Mouse (Mus musculus): Measurements from ENCODE around the gene C330007P06Rik. TPM values are rescaled to one million over a fixed set of nuclear protein-coding genes. Genes with fewer than 3 reads are reported as not detected.

Gene C330007P06Rik
- polyA plus RNA-seq, 1 experiment from 2014 or later, result 32.9 TPM

DNA sequence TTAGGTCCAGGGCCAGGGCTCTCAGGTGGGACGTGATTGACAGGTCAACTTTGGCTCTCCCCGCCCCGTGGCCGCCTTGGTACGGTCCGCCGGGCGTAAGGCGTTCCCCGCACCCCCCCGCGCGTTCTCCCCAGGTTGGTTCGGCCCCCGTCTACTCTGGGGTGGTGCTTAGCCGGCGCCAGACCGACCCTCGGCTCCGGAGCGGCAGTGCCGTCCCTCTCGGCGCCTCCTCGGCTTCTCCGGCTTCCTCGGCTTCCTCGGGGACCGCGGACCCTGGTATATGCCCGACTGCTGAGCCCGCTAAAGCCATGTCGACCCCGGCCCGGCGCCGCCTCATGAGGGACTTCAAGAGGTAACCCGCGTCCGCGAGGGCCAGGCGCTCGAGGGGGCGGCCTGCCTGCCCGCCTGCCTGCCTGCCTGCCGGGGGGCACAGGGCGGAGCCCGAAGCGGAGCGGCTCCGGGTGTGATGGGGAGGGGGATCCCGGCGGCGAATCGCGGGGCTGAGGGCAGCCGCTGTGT, 326 bp upstream of the C330007P06Rik start:
- no peaks in the 10 kb centered on the region for H3K9me3 ChIP-seq
- peak overlapping the region; percentile 57 for H3K4me2 ChIP-seq
- WGBS, result 20% methylated on average over 51 of the region's 57 CpGs
- no peaks in the 10 kb centered on the region; the same call in 1 of the 2 replicates for H3K4me1 ChIP-seq (replicated peaks)
- H3K27me3 ChIP-seq, result no peaks in the 10 kb centered on the region; the same call in 1 of the 2 replicates
- ATAC-seq (ENCODE audit: insufficient number of reproducible peaks, insufficient read depth, low FRiP score, low TSS enrichment, low read depth), result peak; percentile 93
- peak overlapping the region; percentile 80 for H3K9ac ChIP-seq (replicated peaks)
- H3K36me3 ChIP-seq, result no peaks in the 10 kb centered on the region; the same call in 1 of the 2 replicates
- peak overlapping the region; percentile 85 for H3K27ac ChIP-seq
- H3K4me3 ChIP-seq (replicated peaks), result peak overlapping the region; percentile 62

DNA sequence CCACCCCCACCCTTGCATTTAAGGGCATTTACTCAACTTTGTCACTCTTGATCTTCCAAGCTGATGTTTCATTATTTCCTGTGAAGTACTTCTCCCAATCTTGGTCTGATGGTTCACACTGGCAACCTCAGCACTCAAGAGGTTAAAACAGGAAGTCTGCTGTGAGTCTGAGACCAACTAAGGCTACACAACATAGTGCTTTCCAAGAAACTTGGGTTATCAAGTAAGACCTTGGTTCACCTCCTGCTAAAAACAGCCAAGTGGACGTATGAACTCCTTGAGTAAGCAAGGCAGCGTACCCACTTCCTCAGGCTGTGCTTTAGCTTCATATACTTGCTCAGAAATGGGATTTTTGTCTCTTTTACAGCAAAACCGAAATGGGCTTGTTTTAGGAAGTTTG, 3.5 kb downstream of the C330007P06Rik start:
- Histone ChIP-seq H3K9me3 (no peaks in the 10 kb centered on the region), H3K9ac (replicated peaks) (no peak overlapping the region)

DNA sequence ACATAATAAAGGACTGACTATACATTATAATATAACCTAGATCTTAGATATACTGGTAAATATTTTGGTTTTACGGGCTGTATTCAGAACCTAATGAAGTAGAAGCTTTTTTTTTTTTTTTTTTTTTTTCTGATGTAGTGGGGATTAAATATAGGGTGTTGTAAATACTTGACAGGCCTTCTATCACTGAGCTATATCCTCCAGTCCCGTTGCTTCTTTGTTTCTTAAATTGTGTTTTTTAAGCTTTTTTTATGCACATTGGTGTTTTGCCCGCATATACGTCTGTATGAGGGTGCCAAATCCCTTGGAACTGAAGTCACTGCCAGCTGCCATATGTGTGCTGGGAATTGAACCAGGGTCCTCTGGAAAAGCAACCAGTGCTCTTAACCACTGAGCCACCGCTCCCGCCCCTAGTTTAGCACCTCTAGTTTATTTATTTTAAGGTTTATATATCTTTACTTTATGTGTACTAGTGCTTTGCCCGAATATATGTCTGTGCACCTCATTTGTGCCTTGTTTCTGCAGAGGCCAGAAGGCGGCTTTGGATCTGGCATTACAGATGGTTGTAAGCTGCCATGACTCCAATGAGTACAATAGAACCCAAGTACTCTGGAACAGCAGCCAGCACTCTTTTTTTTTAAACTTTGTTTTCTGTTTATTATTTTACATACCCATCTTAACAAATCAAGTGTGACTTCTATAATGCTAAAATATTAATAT, 9.1 kb downstream of the C330007P06Rik start:
- Histone ChIP-seq H3K4me1 (replicated peaks) (peaks cover 5% of the 10 kb centered on the region; the same call in 1 of the 2 replicates), H3K9me3 (no peaks in the 10 kb centered on the region), H3K36me3 (no peaks in the 10 kb centered on the region), H3K4me3 (replicated peaks) (peak overlapping the region; percentile 47), H3K27ac (no peak overlapping the region), H3K9ac (replicated peaks) (no peak overlapping the region), H3K27me3 (no peaks in the 10 kb centered on the region), H3K4me2 (peak overlapping the region; percentile 37)
- WGBS, result 55% methylated on average over 8 of the region's 8 CpGs
- no peak for ATAC-seq (ENCODE audit: insufficient number of reproducible peaks, insufficient read depth, low FRiP score, low TSS enrichment, low read depth)

More for the DNA sequence above, 3.5 kb downstream of the C330007P06Rik start:
- 74% methylated on average over 3 of the region's 3 CpGs for WGBS
- Histone ChIP-seq H3K4me2 (no peak overlapping the region), H3K27ac (no peak overlapping the region), H3K27me3 (no peaks in the 10 kb centered on the region; the same call in 1 of the 2 replicates), H3K4me1 (replicated peaks) (no peaks in the 10 kb centered on the region; the same call in 1 of the 2 replicates), H3K4me3 (replicated peaks) (no peak overlapping the region), H3K36me3 (no peaks in the 10 kb centered on the region)
- no peak for ATAC-seq (ENCODE audit: insufficient number of reproducible peaks, insufficient read depth, low FRiP score, low TSS enrichment, low read depth)

DNA sequence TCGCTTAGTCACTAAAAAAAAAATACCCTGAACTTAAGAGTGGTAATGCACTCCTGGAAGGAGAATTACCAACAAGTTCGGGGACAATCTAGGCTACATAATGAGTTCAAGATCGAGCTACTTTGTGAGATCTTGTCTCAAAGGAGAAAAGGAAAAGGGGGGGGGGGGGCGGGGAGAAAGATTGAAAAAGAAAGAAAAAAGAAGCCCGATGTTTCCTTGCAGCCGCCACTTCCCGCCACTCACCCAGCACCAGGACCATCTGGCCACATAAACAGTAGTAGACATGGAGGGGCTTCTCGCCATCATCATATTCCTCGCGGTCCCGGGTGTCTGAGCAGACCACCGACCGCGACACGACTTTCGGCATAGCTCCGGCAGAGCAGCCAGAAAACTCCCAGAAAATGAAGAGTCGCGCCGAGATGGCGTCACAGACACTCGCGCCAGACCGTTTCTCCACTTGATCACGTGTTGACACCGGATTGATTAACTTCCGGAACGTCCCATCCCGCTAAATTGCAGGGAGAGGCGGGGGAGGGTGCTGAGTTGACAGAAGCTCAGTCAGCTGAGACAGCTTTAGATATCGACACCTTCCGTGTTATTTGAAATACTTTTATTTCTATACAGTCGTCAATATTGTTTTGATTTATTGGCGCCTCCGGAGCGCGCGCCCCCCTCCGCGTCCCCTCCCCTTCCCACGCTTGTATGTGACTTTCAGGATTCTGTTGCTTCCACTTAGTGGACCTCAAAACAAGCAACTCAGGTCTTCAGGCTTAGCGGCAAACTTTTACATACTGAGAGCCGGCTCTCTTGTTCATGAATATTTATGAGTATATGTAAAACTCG, 9.9 kb downstream of the C330007P06Rik start:
- Histone ChIP-seq H3K9ac (replicated peaks) (peak overlapping the region; percentile 47; the same call in 1 of the 2 replicates), H3K4me2 (peak overlapping the region; percentile 56), H3K9me3 (no peaks in the 10 kb centered on the region), H3K36me3 (no peaks in the 10 kb centered on the region), H3K27me3 (no peaks in the 10 kb centered on the region), H3K4me3 (replicated peaks) (peak overlapping the region; percentile 47), H3K27ac (no peak overlapping the region), H3K4me1 (replicated peaks) (peaks cover 5% of the 10 kb centered on the region; the same call in 1 of the 2 replicates)
- ATAC-seq (ENCODE audit: insufficient number of reproducible peaks, insufficient read depth, low FRiP score, low TSS enrichment, low read depth), result peak; percentile 75
- WGBS, result 15% methylated on average over 43 of the region's 44 CpGs

DNA sequence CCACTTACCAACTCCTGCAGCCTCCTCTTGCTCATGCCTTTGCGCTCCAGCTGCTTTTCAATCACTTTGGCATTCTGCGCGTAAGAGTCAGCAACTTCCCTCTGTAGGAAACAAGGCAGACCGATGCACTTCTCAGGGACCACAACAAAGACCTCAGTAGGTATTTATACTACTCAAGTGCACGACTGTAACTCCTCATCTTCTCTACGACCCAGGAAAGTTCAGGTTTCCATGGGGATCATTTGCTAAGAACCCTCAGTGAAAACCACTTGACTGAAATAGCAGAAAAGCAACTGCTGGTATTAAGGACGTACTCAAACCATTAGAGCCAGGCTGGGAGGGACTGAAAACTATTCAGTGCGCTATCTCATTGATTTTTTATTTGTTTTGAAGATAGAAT, 21.3 kb downstream of the C330007P06Rik start:
- Histone ChIP-seq H3K36me3 (no peaks in the 10 kb centered on the region), H3K4me1 (replicated peaks) (no peaks in the 10 kb centered on the region), H3K9ac (replicated peaks) (no peak overlapping the region), H3K4me3 (replicated peaks) (no peak overlapping the region), H3K27me3 (no peaks in the 10 kb centered on the region), H3K4me2 (no peak overlapping the region), H3K9me3 (no peaks in the 10 kb centered on the region), H3K27ac (no peak overlapping the region)
- WGBS, result 88% methylated on average over 8 of the region's 8 CpGs
- ATAC-seq (ENCODE audit: insufficient number of reproducible peaks, insufficient read depth, low FRiP score, low TSS enrichment, low read depth), result no peak

DNA sequence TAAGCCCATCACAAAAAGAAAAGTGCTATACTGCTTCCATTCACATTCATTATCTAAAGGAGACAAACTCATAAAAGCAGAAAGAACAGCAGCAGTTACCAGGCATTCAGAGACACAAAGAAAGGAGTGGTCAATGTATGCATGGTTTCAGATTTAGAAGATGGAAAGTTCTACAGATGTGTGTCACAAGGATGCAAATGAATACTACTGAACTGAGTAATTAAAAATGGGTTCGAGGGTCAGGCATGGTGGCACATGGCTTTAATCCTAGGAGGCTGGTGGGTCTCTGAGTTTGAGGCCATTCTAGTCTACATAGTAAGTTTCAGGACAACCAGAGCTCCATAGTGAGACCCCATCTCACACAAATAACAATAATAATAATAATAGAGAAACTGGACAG, 26.8 kb downstream of the C330007P06Rik start:
- H3K36me3 ChIP-seq, result 0 out of 2 replicates have a peak, but pooled peaks cover 5% of the 10 kb centered on the region
- no peaks in the 10 kb centered on the region for H3K27me3 ChIP-seq
- no peak overlapping the region for H3K4me2 ChIP-seq
- 83% methylated on average over 1 of the region's 1 CpGs for whole genome bisulfite sequencing
- H3K9me3 ChIP-seq, result no peaks in the 10 kb centered on the region
- H3K27ac ChIP-seq, result no peak overlapping the region
- no peaks in the 10 kb centered on the region for H3K4me1 ChIP-seq (replicated peaks)
- no peak for ATAC-seq (ENCODE audit: insufficient number of reproducible peaks, insufficient read depth, low FRiP score, low TSS enrichment, low read depth)
- no peak overlapping the region for H3K9ac ChIP-seq (replicated peaks)
- no peak overlapping the region for H3K4me3 ChIP-seq (replicated peaks)

DNA sequence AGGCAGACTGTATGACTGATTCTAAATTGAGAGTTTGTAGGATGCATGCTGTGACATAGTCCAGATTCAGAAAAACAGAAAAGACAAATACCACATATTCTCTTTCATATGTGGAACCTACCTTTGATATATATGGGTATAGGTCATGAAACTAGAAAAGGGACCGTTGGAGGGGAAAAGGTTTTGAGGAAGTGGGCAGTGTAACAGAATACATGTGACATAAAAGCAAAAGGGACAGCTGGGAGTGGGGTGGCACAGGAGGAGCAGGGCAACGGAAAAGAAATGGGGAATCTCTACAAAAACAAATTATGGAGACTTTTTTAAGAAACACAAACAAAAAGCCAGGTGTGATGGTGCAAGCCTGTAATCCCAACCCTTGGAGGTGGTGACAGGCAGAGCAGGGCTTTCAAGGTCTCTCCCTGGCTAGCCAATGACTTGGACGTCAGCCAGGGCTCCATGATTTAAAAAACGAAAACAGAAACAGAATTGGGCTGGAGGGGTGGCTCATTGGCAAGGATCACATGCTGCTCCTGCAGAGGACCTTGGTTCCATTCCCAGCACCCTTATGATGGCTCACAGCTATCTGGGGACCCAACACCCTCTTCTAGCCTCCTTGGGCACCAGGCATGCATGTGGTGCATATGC, 30.4 kb downstream of the C330007P06Rik start:
- no peak overlapping the region for H3K4me3 ChIP-seq (replicated peaks)
- H3K27me3 ChIP-seq, result no peaks in the 10 kb centered on the region
- 0 out of 2 replicates have a peak, but pooled peaks cover 5% of the 10 kb centered on the region for H3K36me3 ChIP-seq
- no peak overlapping the region for H3K9ac ChIP-seq (replicated peaks)
- H3K4me2 ChIP-seq, result no peak overlapping the region
- no peaks in the 10 kb centered on the region for H3K9me3 ChIP-seq
- no peak for ATAC-seq (ENCODE audit: insufficient number of reproducible peaks, insufficient read depth, low FRiP score, low TSS enrichment, low read depth)
- 86% methylated on average over 4 of the region's 4 CpGs for WGBS
- H3K4me1 ChIP-seq (replicated peaks), result no peaks in the 10 kb centered on the region
- H3K27ac ChIP-seq, result no peak overlapping the region

DNA sequence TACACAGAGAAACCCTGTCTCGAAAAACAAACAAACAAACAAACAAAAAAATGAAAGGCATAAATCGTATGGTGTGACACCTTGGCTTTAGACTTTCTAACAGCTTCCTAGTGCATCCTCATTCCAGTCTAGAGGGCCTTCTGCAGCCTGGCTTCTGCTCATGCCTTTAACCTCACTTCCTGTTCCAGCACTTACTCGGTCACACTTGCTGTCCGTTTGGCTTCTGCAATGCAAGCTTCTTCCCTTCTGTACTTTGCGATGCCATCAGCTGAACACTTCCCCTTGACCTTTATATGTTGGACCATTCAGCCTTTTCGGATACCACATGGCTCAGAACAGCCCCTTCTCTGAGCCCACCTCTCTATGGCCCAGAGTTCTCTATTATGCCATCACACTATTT, 32.2 kb downstream of the C330007P06Rik start:
- 87% methylated on average over 6 of the region's 6 CpGs for WGBS
- Histone ChIP-seq H3K27me3 (no peaks in the 10 kb centered on the region), H3K9me3 (no peaks in the 10 kb centered on the region), H3K4me3 (replicated peaks) (no peak overlapping the region), H3K9ac (replicated peaks) (no peak overlapping the region), H3K4me1 (replicated peaks) (no peaks in the 10 kb centered on the region), H3K27ac (no peak overlapping the region), H3K36me3 (no peaks in the 10 kb centered on the region), H3K4me2 (no peak overlapping the region)
- no peak for ATAC-seq (ENCODE audit: insufficient number of reproducible peaks, insufficient read depth, low FRiP score, low TSS enrichment, low read depth)

DNA sequence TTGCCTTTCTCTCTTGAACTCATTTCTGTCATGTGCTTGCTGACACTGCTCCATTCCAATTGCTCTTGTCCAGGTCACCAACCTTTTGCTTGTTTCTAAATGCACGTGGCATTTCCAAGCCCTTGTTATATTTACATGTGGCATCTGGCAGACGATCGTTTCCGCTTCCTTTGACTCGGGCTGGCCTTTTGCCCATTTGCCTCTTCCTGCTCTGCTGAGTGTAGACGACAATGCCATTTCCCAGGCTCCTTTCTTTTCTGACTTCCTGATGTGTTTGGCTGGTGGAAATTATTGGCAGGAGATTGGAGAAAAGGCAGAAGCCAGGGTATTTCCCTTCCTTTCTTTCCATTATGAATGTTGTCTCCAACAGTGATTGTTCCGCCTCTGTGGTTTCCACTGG, 34.5 kb downstream of the C330007P06Rik start:
- no peaks in the 10 kb centered on the region for H3K9me3 ChIP-seq
- H3K27ac ChIP-seq, result no peak overlapping the region
- no peaks in the 10 kb centered on the region for H3K4me1 ChIP-seq (replicated peaks)
- H3K4me2 ChIP-seq, result no peak overlapping the region
- H3K27me3 ChIP-seq, result no peaks in the 10 kb centered on the region
- ATAC-seq (ENCODE audit: insufficient number of reproducible peaks, insufficient read depth, low FRiP score, low TSS enrichment, low read depth), result no peak
- no peak overlapping the region for H3K4me3 ChIP-seq (replicated peaks)
- H3K36me3 ChIP-seq, result no peaks in the 10 kb centered on the region
- WGBS, result 72% methylated on average over 7 of the region's 7 CpGs
- H3K9ac ChIP-seq (replicated peaks), result no peak overlapping the region

DNA sequence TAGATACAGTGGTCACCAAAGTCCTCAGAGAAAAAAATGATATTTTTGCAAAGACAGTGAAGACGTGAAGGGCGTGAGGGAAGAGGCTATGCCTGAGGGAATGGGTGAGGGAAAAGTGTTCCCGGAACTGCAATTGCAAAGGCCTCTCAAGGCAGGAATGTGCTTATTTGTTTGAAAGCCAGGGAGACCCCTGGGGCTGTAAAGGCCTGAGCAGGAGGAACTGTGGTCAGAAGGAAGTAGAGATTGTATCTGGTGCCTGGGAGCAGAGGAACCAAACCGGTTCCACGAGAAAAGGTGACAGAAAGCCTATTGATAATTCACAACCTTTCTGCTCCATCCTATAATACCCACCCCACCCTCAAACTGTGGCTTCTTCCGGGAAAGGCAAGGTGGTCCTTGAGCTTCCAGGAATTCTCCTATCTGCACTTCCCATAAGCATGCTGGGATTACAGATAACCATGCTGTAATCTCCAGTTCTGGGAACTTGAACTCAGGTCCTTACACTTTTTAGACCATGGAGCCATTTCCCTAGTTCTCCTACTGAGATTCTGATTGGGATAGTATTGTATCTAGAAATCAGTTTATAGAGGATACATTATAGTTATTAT, 36.7 kb downstream of the C330007P06Rik start:
- H3K9me3 ChIP-seq, result no peaks in the 10 kb centered on the region
- H3K27ac ChIP-seq, result no peak overlapping the region
- H3K36me3 ChIP-seq, result no peaks in the 10 kb centered on the region
- H3K27me3 ChIP-seq, result no peaks in the 10 kb centered on the region
- no peak overlapping the region for H3K9ac ChIP-seq (replicated peaks)
- no peak overlapping the region for H3K4me2 ChIP-seq
- 59% methylated on average over 6 of the region's 6 CpGs for WGBS
- no peak for ATAC-seq (ENCODE audit: insufficient number of reproducible peaks, insufficient read depth, low FRiP score, low TSS enrichment, low read depth)
- no peaks in the 10 kb centered on the region for H3K4me1 ChIP-seq (replicated peaks)
- no peak overlapping the region for H3K4me3 ChIP-seq (replicated peaks)

All from limb, embryonic 12.5 days (tissue).